Mouse (Mus musculus): Measurements from ENCODE around the gene Apbb2. TPM values are rescaled to one million over a fixed set of nuclear protein-coding genes. Genes with fewer than 3 reads are reported as not detected.

The Apbb2 gene
- total and polyA plus RNA-seq, 3 experiments = 26.7 to 40.0 (median 39.9) TPM

- no peak overlapping the region for H3K27ac ChIP-seq
- intact Hi-C loops (cut with DNase I) = no loop called here
- H3K36me3 ChIP-seq (ENCODE audit: control insufficient read depth, insufficient read depth, low read length) = peaks cover under 1% of the 10 kb centered on the region
- TF ChIP-seq CTCF (IDR thresholded peaks at IDR 0.05) = no peak
- TF ChIP-seq POLR2A (IDR thresholded peaks at IDR 0.05; ENCODE audit: insufficient read depth, low read depth, low read length) = no peak
- TF ChIP-seq EP300 (IDR thresholded peaks at IDR 0.05; ENCODE audit: insufficient read depth, low read depth, low read length) = no peak
- no peak overlapping the region for H3K9ac ChIP-seq (ENCODE audit: low read depth, low read length)
- H3K27me3 ChIP-seq (ENCODE audit: control insufficient read depth, insufficient read depth, low read length) = no peaks in the 10 kb centered on the region
- peaks cover under 1% of the 10 kb centered on the region for H3K4me1 ChIP-seq (ENCODE audit: control insufficient read depth, insufficient read depth, low read length)
- WGBS = 88% methylated on average over 11 of the region's 11 CpGs
- H3K79me2 ChIP-seq (replicated peaks; ENCODE audit: control insufficient read depth, insufficient read depth, low read length) = no peaks in the 10 kb centered on the region; the same call in 1 of the 2 replicates
- no peak for DNase-seq
- no peak overlapping the region for H3K4me3 ChIP-seq
These were observed 226.8 kb downstream of the Apbb2 start for GRCm38 (mm10) chr5:66391771-66392170.

GRCm38 (mm10) chr5:66391299-66391698 is 227.3 kb downstream of the Apbb2 start:
- no peaks in the 10 kb centered on the region; the same call in 1 of the 2 replicates for H3K36me3 ChIP-seq (ENCODE audit: control insufficient read depth, insufficient read depth, low read length)
- H3K79me2 ChIP-seq (replicated peaks; ENCODE audit: control insufficient read depth, insufficient read depth, low read length) = no peaks in the 10 kb centered on the region; the same call in 1 of the 2 replicates
- no peak overlapping the region for H3K9ac ChIP-seq (ENCODE audit: low read depth, low read length)
- 85% methylated on average over 5 of the region's 5 CpGs for WGBS
- no peak overlapping the region for H3K27ac ChIP-seq
- DNase-seq = no peak
- intact Hi-C loops (cut with DNase I) = no loop called here
- H3K4me3 ChIP-seq = no peak overlapping the region
- H3K27me3 ChIP-seq (ENCODE audit: control insufficient read depth, insufficient read depth, low read length) = no peaks in the 10 kb centered on the region
- no peaks in the 10 kb centered on the region; the same call in 1 of the 2 replicates for H3K4me1 ChIP-seq (ENCODE audit: control insufficient read depth, insufficient read depth, low read length)
- TF ChIP-seq POLR2A (IDR thresholded peaks at IDR 0.05; ENCODE audit: insufficient read depth, low read depth, low read length) = no peak
- TF ChIP-seq EP300 (IDR thresholded peaks at IDR 0.05; ENCODE audit: insufficient read depth, low read depth, low read length) = no peak
- no peak for TF ChIP-seq CTCF (IDR thresholded peaks at IDR 0.05)

GRCm38 (mm10) chr5:66390567-66390966 is 228.0 kb downstream of the Apbb2 start:
- H3K27ac ChIP-seq = no peak overlapping the region
- no peaks in the 10 kb centered on the region for H3K27me3 ChIP-seq (ENCODE audit: control insufficient read depth, insufficient read depth, low read length)

GRCm38 (mm10) chr5:66387481-66387880 is 231.1 kb downstream of the Apbb2 start:
- H3K79me2 ChIP-seq (replicated peaks; ENCODE audit: control insufficient read depth, insufficient read depth, low read length) = no peaks in the 10 kb centered on the region; the same call in 1 of the 2 replicates
- no peak overlapping the region for H3K9ac ChIP-seq (ENCODE audit: low read depth, low read length)
- peak; percentile 74 for TF ChIP-seq CTCF (IDR thresholded peaks at IDR 0.05)
- TF ChIP-seq EP300 (IDR thresholded peaks at IDR 0.05; ENCODE audit: insufficient read depth, low read depth, low read length) = no peak
- H3K36me3 ChIP-seq (ENCODE audit: control insufficient read depth, insufficient read depth, low read length) = no peaks in the 10 kb centered on the region
- H3K27ac ChIP-seq = no peak overlapping the region
- 68% methylated on average over 8 of the region's 8 CpGs for WGBS
- no peaks in the 10 kb centered on the region for H3K27me3 ChIP-seq (ENCODE audit: control insufficient read depth, insufficient read depth, low read length)
- no peak for DNase-seq
- H3K4me3 ChIP-seq = no peak overlapping the region
- intact Hi-C loops (cut with DNase I) = loop anchor here (2.0 to 10.0 kb wide), 2 partner anchors 237 to 275 kb away; no protein-coding TSS in a partner anchor
- H3K4me1 ChIP-seq (ENCODE audit: control insufficient read depth, insufficient read depth, low read length) = no peaks in the 10 kb centered on the region; the same call in 1 of the 2 replicates

More at GRCm38 (mm10) chr5:66390567-66390966, 228.0 kb downstream of the Apbb2 start:
- H3K4me1 ChIP-seq (ENCODE audit: control insufficient read depth, insufficient read depth, low read length) = no peaks in the 10 kb centered on the region; the same call in 1 of the 2 replicates
- 95% methylated on average over 6 of the region's 6 CpGs for WGBS
- intact Hi-C loops (cut with DNase I) = no loop called here
- H3K4me3 ChIP-seq = no peak overlapping the region
- H3K79me2 ChIP-seq (replicated peaks; ENCODE audit: control insufficient read depth, insufficient read depth, low read length) = no peaks in the 10 kb centered on the region; the same call in 1 of the 2 replicates
- DNase-seq = no peak
- no peaks in the 10 kb centered on the region for H3K36me3 ChIP-seq (ENCODE audit: control insufficient read depth, insufficient read depth, low read length)
- H3K9ac ChIP-seq (ENCODE audit: low read depth, low read length) = no peak overlapping the region
- peak; percentile 46 for TF ChIP-seq CTCF (IDR thresholded peaks at IDR 0.05)
- no peak for TF ChIP-seq POLR2A (IDR thresholded peaks at IDR 0.05; ENCODE audit: insufficient read depth, low read depth, low read length)
- TF ChIP-seq EP300 (IDR thresholded peaks at IDR 0.05; ENCODE audit: insufficient read depth, low read depth, low read length) = no peak

GRCm38 (mm10) chr5:66385636-66386035 is 232.9 kb downstream of the Apbb2 start:
- Histone ChIP-seq H3K36me3 (ENCODE audit: control insufficient read depth, insufficient read depth, low read length) (no peaks in the 10 kb centered on the region), H3K27ac (peak overlapping the region; percentile 17; the same call in 1 of the 2 replicates), H3K79me2 (replicated peaks; ENCODE audit: control insufficient read depth, insufficient read depth, low read length) (no peaks in the 10 kb centered on the region), H3K9ac (ENCODE audit: low read depth, low read length) (no peak overlapping the region), H3K4me3 (no peak overlapping the region), H3K27me3 (ENCODE audit: control insufficient read depth, insufficient read depth, low read length) (no peaks in the 10 kb centered on the region), H3K4me1 (ENCODE audit: control insufficient read depth, insufficient read depth, low read length) (no peaks in the 10 kb centered on the region; the same call in 1 of the 2 replicates)
- 35% methylated on average over 3 of the region's 3 CpGs for WGBS
- intact Hi-C loops (cut with DNase I) = loop anchor here (2.0 to 10.0 kb wide), 2 partner anchors 239 to 277 kb away; no protein-coding TSS in a partner anchor
- peak; percentile 59 to 64 for DNase-seq
- TF ChIP-seq CTCF (IDR thresholded peaks at IDR 0.05) (peak; percentile 95), POLR2A (IDR thresholded peaks at IDR 0.05; ENCODE audit: insufficient read depth, low read depth, low read length) (no peak), EP300 (IDR thresholded peaks at IDR 0.05; ENCODE audit: insufficient read depth, low read depth, low read length) (no peak)

GRCm38 (mm10) chr5:66384806-66385446 is 233.7 kb downstream of the Apbb2 start:
- intact Hi-C loops (cut with DNase I) = loop anchor here (10.0 kb wide), 1 partner anchor 240 kb away; no protein-coding TSS in a partner anchor

More at GRCm38 (mm10) chr5:66384806-66385446, 233.7 kb downstream of the Apbb2 start:
- Histone ChIP-seq H3K9ac (ENCODE audit: low read depth, low read length) (peak overlapping the region; percentile 12; the same call in 1 of the 2 replicates), H3K27me3 (ENCODE audit: control insufficient read depth, insufficient read depth, low read length) (no peaks in the 10 kb centered on the region), H3K27ac (peak overlapping the region; percentile 17; the same call in 1 of the 2 replicates), H3K4me3 (no peak overlapping the region), H3K36me3 (ENCODE audit: control insufficient read depth, insufficient read depth, low read length) (no peaks in the 10 kb centered on the region), H3K79me2 (replicated peaks; ENCODE audit: control insufficient read depth, insufficient read depth, low read length) (no peaks in the 10 kb centered on the region), H3K4me1 (ENCODE audit: control insufficient read depth, insufficient read depth, low read length) (no peaks in the 10 kb centered on the region; the same call in 1 of the 2 replicates)
- TF ChIP-seq EP300 (IDR thresholded peaks at IDR 0.05; ENCODE audit: insufficient read depth, low read depth, low read length) (no peak), CTCF (IDR thresholded peaks at IDR 0.05) (no peak), POLR2A (IDR thresholded peaks at IDR 0.05; ENCODE audit: insufficient read depth, low read depth, low read length) (no peak)
- 70% methylated on average over 6 of the region's 6 CpGs for WGBS
- no peak for DNase-seq
